Mouse (Mus musculus) lung, embryonic 14.5 days (tissue): Measurements from ENCODE around the gene Exd2. TPM values are rescaled to one million over a fixed set of nuclear protein-coding genes. Genes with fewer than 3 reads are reported as not detected.

Source experiments
- ATAC-seq: fragments of 200-750 bp; cut with Nextera tagmentation; 2 replicates; pipeline ENCODE4 v1.8.0; 2017; ENCODE audit warnings: mild to moderate bottlenecking, moderate TSS enrichment, moderate library complexity; ENCODE audit not compliant: insufficient read depth
- DNase-seq: peaks from one replicate; pipeline ENCODE4 v3.0.0-alpha.2; 2015
- H3K27ac ChIP-seq: fragments of 300-500 bp; sonication (generic); 2 replicates; pipeline ENCODE4 v1.5.1; 2014; ENCODE audit warnings: low read depth, mild to moderate bottlenecking, moderate library complexity
- H3K27me3 ChIP-seq: fragments of 300-500 bp; sonication (generic); 2 replicates; pipeline ENCODE4 v1.6.1; 2014; ENCODE audit warnings: low read length, control low read depth; ENCODE audit not compliant: insufficient read depth
- H3K36me3 ChIP-seq: fragments of 300-500 bp; sonication (generic); 2 replicates; pipeline ENCODE4 v1.6.1; 2014; ENCODE audit warnings: control low read depth; ENCODE audit not compliant: insufficient read depth
- H3K4me1 ChIP-seq: fragments of 300-500 bp; sonication (generic); 2 replicates; pipeline ENCODE4 v1.6.1; 2014; ENCODE audit warnings: antibody characterized with exemption, control low read depth; ENCODE audit not compliant: insufficient read depth
- H3K4me2 ChIP-seq: fragments of 300-500 bp; sonication (generic); 2 replicates; pipeline ENCODE4 v1.6.1; 2014; ENCODE audit warnings: mild to moderate bottlenecking
- H3K4me3 ChIP-seq: fragments of 300-500 bp; sonication (generic); 2 replicates; pipeline ENCODE4 v1.5.1; 2014; ENCODE audit warnings: low read depth, low read length
- H3K9ac ChIP-seq: fragments of 300-500 bp; sonication (generic); 2 replicates; pipeline ENCODE4 v1.6.1; 2014
- H3K9me3 ChIP-seq: fragments of 300-500 bp; sonication (generic); 2 replicates; pipeline ENCODE4 v1.6.1; 2016; ENCODE audit warnings: low read depth, low read length, control low read depth
- CTCF ChIP-seq: IDR thresholded peaks from 2 replicates; pipeline ENCODE4 v1.5.1; 2016; ENCODE audit warnings: antibody characterized with exemption, low read depth
- WGBS: fragments of 180-500 bp; shearing (Covaris S2); extraction: QIAGEN DNeasy Blood & Tissue Kit; methylation state at CpG from one replicate; pipeline ENCODE4 v1.1.7; 2014; 5-methylcytosine and 5-hydroxymethylcytosine counted together
- polyA plus RNA-seq: library from polyadenylated mRNA; unstranded; fragments of >200 nt; fragmentation: Nextera tagmentation; extraction: Ambion mirVana; gene quantifications from 2 replicates; pipeline ENCODE4 v1.2.1, GENCODE M21; 2014

Gene Exd2
- polyA plus RNA-seq, 1 experiment from 2014 or later = 28.5 TPM

DNA sequence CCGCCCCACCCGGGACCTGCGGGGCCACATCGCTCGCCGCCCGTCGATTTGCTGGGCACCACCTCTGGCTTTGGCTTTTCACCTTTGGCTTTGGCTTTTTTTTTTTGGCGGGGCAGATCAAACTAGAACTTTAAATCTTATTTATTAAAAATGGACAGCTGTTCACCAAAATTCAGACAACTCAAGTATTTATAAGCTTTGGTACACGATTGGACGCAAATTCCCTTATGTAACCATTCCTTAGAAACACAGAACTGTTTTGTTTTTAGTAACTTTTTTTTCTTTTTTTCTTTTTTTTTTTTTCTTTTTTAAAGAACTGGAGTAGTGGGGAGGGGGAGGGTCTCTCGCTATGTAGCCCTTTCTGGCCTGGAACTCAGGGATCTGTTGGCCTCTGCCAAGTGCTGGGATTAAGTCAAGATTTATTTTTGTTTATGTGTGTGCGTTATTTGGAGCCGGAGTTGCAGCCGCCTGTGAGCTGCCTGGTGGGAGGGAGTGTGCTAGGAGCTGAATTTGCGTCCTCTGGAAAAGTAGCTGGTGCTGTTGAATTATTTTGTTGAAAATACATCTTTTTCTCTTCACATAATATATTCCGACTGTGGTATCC lies 873 bp downstream of the Exd2 start:
- 3% methylated on average over 17 of the region's 17 CpGs for WGBS
- Histone ChIP-seq H3K27ac (peak overlapping the region; percentile 80), H3K36me3 (no peaks in the 10 kb centered on the region), H3K9me3 (no peaks in the 10 kb centered on the region), H3K4me2 (peak overlapping the region; percentile 79), H3K27me3 (no peaks in the 10 kb centered on the region), H3K9ac (peak overlapping the region; percentile 72), H3K4me3 (peak overlapping the region; percentile 76), H3K4me1 (no peaks in the 10 kb centered on the region)
- DNase-seq = peak; percentile 67
- no peak for ATAC-seq
- no peak for TF ChIP-seq CTCF

- H3K4me1 ChIP-seq = no peaks in the 10 kb centered on the region
- 77% methylated on average over 2 of the region's 2 CpGs for WGBS
- no peak overlapping the region for H3K9ac ChIP-seq
- no peak overlapping the region for H3K4me2 ChIP-seq
- ATAC-seq = no peak
- no peak for TF ChIP-seq CTCF
- no peaks in the 10 kb centered on the region for H3K36me3 ChIP-seq
- H3K27ac ChIP-seq = no peak overlapping the region
- no peak for DNase-seq
- H3K27me3 ChIP-seq = no peaks in the 10 kb centered on the region
- no peak overlapping the region for H3K4me3 ChIP-seq
- H3K9me3 ChIP-seq = no peaks in the 10 kb centered on the region
Observed at GRCm38 (mm10) chr12:80470206-80470605, 7.3 kb downstream of the Exd2 start.

- no peak for TF ChIP-seq CTCF
- H3K27me3 ChIP-seq = no peaks in the 10 kb centered on the region
- no peaks in the 10 kb centered on the region for H3K36me3 ChIP-seq
- ATAC-seq = no peak
- WGBS = 70% methylated on average over 4 of the region's 4 CpGs
- no peak for DNase-seq
- H3K4me2 ChIP-seq = no peak overlapping the region
- H3K4me3 ChIP-seq = no peak overlapping the region
- no peak overlapping the region for H3K9ac ChIP-seq
- no peak overlapping the region for H3K27ac ChIP-seq
- H3K9me3 ChIP-seq = no peaks in the 10 kb centered on the region
- no peaks in the 10 kb centered on the region for H3K4me1 ChIP-seq
Observed at GRCm38 (mm10) chr12:80471926-80472325, 9.0 kb downstream of the Exd2 start.

DNA sequence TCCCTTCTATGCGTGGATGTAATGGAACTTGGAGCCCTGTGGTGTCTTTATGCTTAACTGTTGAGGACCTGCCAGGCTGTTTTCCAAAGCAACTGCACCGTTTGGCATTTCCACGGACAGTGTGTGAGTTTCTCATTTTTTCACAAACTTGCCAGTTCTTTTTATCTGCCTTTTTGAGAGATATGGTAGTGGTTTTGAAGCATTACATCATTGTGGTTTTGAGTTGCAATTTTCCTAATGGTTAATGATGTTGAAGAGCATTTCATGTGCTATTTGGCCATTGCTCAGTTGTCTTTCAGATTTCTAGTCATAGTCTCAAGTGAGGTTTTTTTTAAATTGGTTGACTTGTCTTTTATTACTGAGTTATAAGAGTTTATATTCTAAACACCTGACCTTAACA lies 10.8 kb downstream of the Exd2 start:
- Histone ChIP-seq H3K4me1 (no peaks in the 10 kb centered on the region), H3K4me3 (no peak overlapping the region), H3K27ac (no peak overlapping the region), H3K9ac (no peak overlapping the region), H3K4me2 (no peak overlapping the region), H3K27me3 (no peaks in the 10 kb centered on the region), H3K9me3 (no peaks in the 10 kb centered on the region), H3K36me3 (no peaks in the 10 kb centered on the region)
- TF ChIP-seq CTCF = no peak
- no peak for ATAC-seq
- WGBS = 75% methylated on average over 3 of the region's 3 CpGs
- DNase-seq = no peak

GRCm38 (mm10) chr12:80479986-80480385 lies 17.1 kb downstream of the Exd2 start:
- H3K36me3 ChIP-seq = peaks cover 10% of the 10 kb centered on the region; the same call in 1 of the 2 replicates
- H3K27me3 ChIP-seq = no peaks in the 10 kb centered on the region
- TF ChIP-seq CTCF = no peak
- H3K4me3 ChIP-seq = no peak overlapping the region
- ATAC-seq (no peak), DNase-seq (no peak)
- H3K9me3 ChIP-seq = no peaks in the 10 kb centered on the region
- no peak overlapping the region for H3K27ac ChIP-seq
- no peak overlapping the region for H3K9ac ChIP-seq
- no peaks in the 10 kb centered on the region for H3K4me1 ChIP-seq
- 87% methylated on average over 3 of the region's 3 CpGs for WGBS
- H3K4me2 ChIP-seq = no peak overlapping the region

- no peak overlapping the region for H3K9ac ChIP-seq
- TF ChIP-seq CTCF = peak; percentile 21; the same call in 1 of the 2 replicates
- H3K4me3 ChIP-seq = no peak overlapping the region
- no peak overlapping the region for H3K27ac ChIP-seq
- no peaks in the 10 kb centered on the region for H3K27me3 ChIP-seq
- no peak overlapping the region for H3K4me2 ChIP-seq
- peaks cover 15% of the 10 kb centered on the region; the same call in 1 of the 2 replicates for H3K36me3 ChIP-seq
- H3K4me1 ChIP-seq = no peaks in the 10 kb centered on the region
- WGBS = 65% methylated on average over 3 of the region's 3 CpGs
- H3K9me3 ChIP-seq = no peaks in the 10 kb centered on the region
- DNase-seq (no peak), ATAC-seq (no peak)
Observed at GRCm38 (mm10) chr12:80483397-80483796, 20.5 kb downstream of the Exd2 start.

DNA sequence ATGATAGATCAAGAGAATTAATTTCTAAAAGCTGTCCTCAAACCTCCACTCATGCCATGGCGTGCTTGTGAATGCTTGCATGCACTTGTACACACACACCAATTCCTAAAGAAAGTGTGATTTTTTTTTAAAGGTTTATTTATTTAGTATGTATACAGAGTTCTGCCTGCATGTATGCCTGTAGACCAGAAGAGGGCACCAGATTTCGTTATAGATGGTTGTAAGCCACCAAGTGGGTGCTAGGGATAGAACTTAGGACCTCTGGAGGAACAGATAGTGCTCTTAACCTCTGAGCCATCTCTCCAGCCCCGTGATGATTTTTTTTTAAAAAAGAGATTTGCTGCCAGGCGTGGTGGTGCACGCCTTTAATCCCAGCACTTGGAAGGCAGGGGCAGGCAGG lies 30.4 kb downstream of the Exd2 start:
- H3K4me1 ChIP-seq = no peaks in the 10 kb centered on the region
- H3K36me3 ChIP-seq = peaks cover 43% of the 10 kb centered on the region
- no peaks in the 10 kb centered on the region for H3K27me3 ChIP-seq
- TF ChIP-seq CTCF = 0 out of 2 replicates have a peak, but pooled peaks have one; percentile 4
- H3K4me2 ChIP-seq = no peak overlapping the region
- no peak overlapping the region for H3K4me3 ChIP-seq
- H3K9ac ChIP-seq = no peak overlapping the region
- ATAC-seq (no peak), DNase-seq (no peak)
- no peak overlapping the region for H3K27ac ChIP-seq
- H3K9me3 ChIP-seq = no peaks in the 10 kb centered on the region
- 93% methylated on average over 5 of the region's 5 CpGs for WGBS
